Mouse (Mus musculus) CH12.LX (cell line): ENCODE results near the gene 1700019N19Rik.

Experiments used
- CHD2 ChIP-seq: IDR thresholded peaks from 2 replicates; pipeline ENCODE4 v1.6.1; 2011; ENCODE audit warnings: low read length, improper control_type of control experiment
- CTCF ChIP-seq, 2 experiments: IDR thresholded peaks in 1 of 2; conservative IDR thresholded peaks in 1 of 2; 2 replicates each; pipeline ENCODE4 v1.5.1; 2011 to 2012; ENCODE audit warnings: low read depth in 2 of 2, low read length in 2 of 2, improper control_type of control experiment in 1 of 2, inconsistent platforms in 1 of 2, mild to moderate bottlenecking in 1 of 2, moderate library complexity in 1 of 2
- E2F4 ChIP-seq: IDR thresholded peaks from 2 replicates; pipeline ENCODE4 v1.6.1; 2011; ENCODE audit warnings: low read depth, low read length, improper control_type of control experiment; ENCODE audit not compliant: insufficient replicate concordance
- EP300 ChIP-seq: IDR thresholded peaks from 2 replicates; pipeline ENCODE4 v1.6.1; 2011; ENCODE audit warnings: low read length, improper control_type of control experiment
- POLR2A ChIP-seq: IDR thresholded peaks from 2 replicates; pipeline ENCODE4 v1.6.1; 2011; ENCODE audit warnings: low read depth, mild to moderate bottlenecking, improper control_type of control experiment, low read length
- RAD21 ChIP-seq: IDR thresholded peaks from 2 replicates; pipeline ENCODE4 v1.6.1; 2011; ENCODE audit warnings: low read depth, mild to moderate bottlenecking, low read length, improper control_type of control experiment, moderate library complexity
- SIN3A ChIP-seq: IDR thresholded peaks from 2 replicates; pipeline ENCODE4 v1.6.1; 2012; ENCODE audit warnings: low read length, improper control_type of control experiment, inconsistent platforms
- USF1 ChIP-seq: IDR thresholded peaks from 2 replicates; pipeline ENCODE4 v1.6.1; 2014; ENCODE audit warnings: low read depth, mild to moderate bottlenecking, inconsistent platforms, low read length, improper control_type of control experiment
- USF2 ChIP-seq: conservative IDR thresholded peaks from 2 replicates; pipeline ENCODE4 v1.6.1; 2011; ENCODE audit warnings: low read depth, low read length, improper control_type of control experiment
- ZC3H11A ChIP-seq: IDR thresholded peaks from 2 replicates; pipeline ENCODE4 v1.6.1; 2012; ENCODE audit warnings: low read depth, mild to moderate bottlenecking, inconsistent platforms, low read length, improper control_type of control experiment

GRCm38 (mm10) chr19:58758871-58759270, 35.4 kb downstream of the 1700019N19Rik start:
- TF ChIP-seq USF1 (no peak), RAD21 (no peak), CTCF (conservative IDR thresholded peaks at IDR 0.05 in 1 of 2, IDR thresholded peaks at IDR 0.05 in 1 of 2; ENCODE audit: low read depth in 2 of 2, low read length in 2 of 2) (no peak), POLR2A (no peak), E2F4 (no peak), CHD2 (no peak), ZC3H11A (no peak), USF2 (no peak), SIN3A (no peak), EP300 (no peak)
